Mouse (Mus musculus) bone marrow macrophage, adult 2 months (primary cell): ENCODE measurements around the gene Thbs2.

Experiments
- CTCF ChIP-seq: IDR thresholded peaks from 2 replicates; pipeline ENCODE4 v1.5.1; 2012; ENCODE audit warnings: low read depth, mild to moderate bottlenecking, low read length, moderate library complexity
- POLR2A ChIP-seq: IDR thresholded peaks from 2 replicates; pipeline ENCODE4 v1.6.1; 2012; ENCODE audit warnings: mild to moderate bottlenecking, low read depth, low read length, borderline replicate concordance

DNA sequence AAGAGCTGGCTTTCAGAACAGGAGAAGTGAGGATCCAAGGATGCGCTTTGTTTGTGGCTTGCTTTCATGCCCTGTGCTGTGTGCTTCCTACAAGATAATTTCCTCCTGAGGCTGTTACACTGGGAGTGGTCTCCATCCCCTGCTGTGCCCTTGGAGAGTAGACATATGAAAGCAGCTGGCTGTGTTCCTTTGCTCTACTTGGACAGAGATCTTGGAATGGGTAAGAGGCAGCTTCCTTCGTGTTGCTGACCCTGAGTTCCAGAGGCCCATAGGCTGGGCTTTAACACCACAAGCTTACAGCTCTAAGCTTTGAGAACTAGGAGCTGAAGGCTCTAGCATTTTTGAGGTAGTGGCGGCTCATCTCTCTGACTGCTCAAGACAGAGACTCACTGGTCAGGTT, 39.1 kb downstream of the Thbs2 start:
- no peak for TF ChIP-seq POLR2A
- TF ChIP-seq CTCF = no peak
